Mouse (Mus musculus) frontal cortex, adult (tissue): Measurements from ENCODE around the gene Slc2a13.
A peak's percentile ranks its signal among the peaks of the same experiment; 100 is the strongest.

Experiments
- ATAC-seq: cut with Nextera tagmentation; 2 replicates; pipeline ENCODE4 v1.9.2; 2017; ENCODE audit warnings: mild to moderate bottlenecking, moderate library complexity, mixed read lengths; ENCODE audit not compliant: low TSS enrichment

Slc2a13 gene

GRCm38 (mm10) chr15:91573111-91573538, at the start of gene Slc2a13:
TSS of gene Slc2a13 (minus strand) at chr15:91573261.
- ATAC-seq = peak; percentile 80

- no peak for ATAC-seq
These were observed 43.0 kb upstream of the Slc2a13 start for GRCm38 (mm10) chr15:91616016-91616415.

GRCm38 (mm10) chr15:91615532-91615931, 42.5 kb upstream of the Slc2a13 start:
- ATAC-seq = no peak

GRCm38 (mm10) chr15:91613981-91614665, 41.1 kb upstream of the Slc2a13 start:
- peak; percentile 81 for ATAC-seq

GRCm38 (mm10) chr15:91609713-91610112, 36.7 kb upstream of the Slc2a13 start:
- ATAC-seq = 0 out of 2 replicates have a peak, but pooled peaks have one; percentile 17

GRCm38 (mm10) chr15:91608811-91609210, 35.8 kb upstream of the Slc2a13 start:
- no peak for ATAC-seq

- ATAC-seq = no peak
These were observed 28.1 kb upstream of the Slc2a13 start for GRCm38 (mm10) chr15:91601197-91601596.

- no peak for ATAC-seq
These were observed 24.2 kb upstream of the Slc2a13 start for GRCm38 (mm10) chr15:91597290-91597689.

- 0 out of 2 replicates have a peak, but pooled peaks have one; percentile 30 for ATAC-seq
These were observed 1.4 kb upstream of the Slc2a13 start for GRCm38 (mm10) chr15:91574492-91574891.

GRCm38 (mm10) chr15:91572421-91573069, 516 bp downstream of the Slc2a13 start:
- peak; percentile 48 for ATAC-seq

GRCm38 (mm10) chr15:91571981-91572380, 1.1 kb downstream of the Slc2a13 start:
- no peak for ATAC-seq

GRCm38 (mm10) chr15:91566784-91567183, 6.3 kb downstream of the Slc2a13 start:
- no peak for ATAC-seq

GRCm38 (mm10) chr15:91565025-91565605, 7.9 kb downstream of the Slc2a13 start:
- no peak for ATAC-seq

- no peak for ATAC-seq
These were observed 11.3 kb downstream of the Slc2a13 start for GRCm38 (mm10) chr15:91561728-91562127.

GRCm38 (mm10) chr15:91555336-91555736, 17.7 kb downstream of the Slc2a13 start:
- peak; percentile 60 for ATAC-seq

GRCm38 (mm10) chr15:91548586-91549268, 24.3 kb downstream of the Slc2a13 start:
- 0 out of 2 replicates have a peak, but pooled peaks have one; percentile 51 for ATAC-seq

- no peak for ATAC-seq
These were observed 28.5 kb downstream of the Slc2a13 start for GRCm38 (mm10) chr15:91544586-91544985.

- no peak for ATAC-seq
These were observed 34.6 kb downstream of the Slc2a13 start for GRCm38 (mm10) chr15:91538439-91538838.

GRCm38 (mm10) chr15:91526876-91527275, 46.2 kb downstream of the Slc2a13 start:
- ATAC-seq = no peak

GRCm38 (mm10) chr15:91526166-91526565, 46.9 kb downstream of the Slc2a13 start:
- no peak for ATAC-seq

- no peak for ATAC-seq
These were observed 48.6 kb downstream of the Slc2a13 start for GRCm38 (mm10) chr15:91524451-91524850.

GRCm38 (mm10) chr15:91503291-91503690, 69.8 kb downstream of the Slc2a13 start:
- peak; percentile 31; the same call in 1 of the 2 replicates for ATAC-seq
